Mouse (Mus musculus): ENCODE results near the gene Kif23.

Gene Kif23

GRCm38 (mm10) chr9:61946623-61947401 is at the start of gene Kif23:
Gene Kif23 (minus strand): TSS chr9:61946774.
- DNase-seq (ENCODE audit: low read depth), result peak; percentile 97

- no peak for DNase-seq (ENCODE audit: low read depth)
Observed at GRCm38 (mm10) chr9:61991158-61991557, 44.6 kb upstream of the Kif23 start.

- DNase-seq (ENCODE audit: low read depth), result no peak
Observed at GRCm38 (mm10) chr9:61990738-61991137, 44.2 kb upstream of the Kif23 start.

- DNase-seq (ENCODE audit: low read depth), result no peak
Observed at GRCm38 (mm10) chr9:61986055-61986454, 39.5 kb upstream of the Kif23 start.

- peak; percentile 60 for DNase-seq (ENCODE audit: low read depth)
Observed at GRCm38 (mm10) chr9:61985183-61985863, 38.7 kb upstream of the Kif23 start.

- DNase-seq (ENCODE audit: low read depth), result peak; percentile 46
Observed at GRCm38 (mm10) chr9:61982940-61983620, 36.5 kb upstream of the Kif23 start.

GRCm38 (mm10) chr9:61981876-61982275 is 35.3 kb upstream of the Kif23 start:
- no peak for DNase-seq (ENCODE audit: low read depth)

- DNase-seq (ENCODE audit: low read depth), result peak; percentile 57
Observed at GRCm38 (mm10) chr9:61979983-61980382, 33.4 kb upstream of the Kif23 start.

GRCm38 (mm10) chr9:61977258-61977945 is 30.8 kb upstream of the Kif23 start:
- no peak for DNase-seq (ENCODE audit: low read depth)

GRCm38 (mm10) chr9:61972031-61972430 is 25.5 kb upstream of the Kif23 start:
- no peak for DNase-seq (ENCODE audit: low read depth)

- peak; percentile 84 for DNase-seq (ENCODE audit: low read depth)
Observed at GRCm38 (mm10) chr9:61971045-61971444, 24.5 kb upstream of the Kif23 start.

- peak; percentile 9 for DNase-seq (ENCODE audit: low read depth)
Observed at GRCm38 (mm10) chr9:61967357-61967756, 20.8 kb upstream of the Kif23 start.

GRCm38 (mm10) chr9:61965987-61966386 is 19.4 kb upstream of the Kif23 start:
- no peak for DNase-seq (ENCODE audit: low read depth)

GRCm38 (mm10) chr9:61965411-61965930 is 18.9 kb upstream of the Kif23 start:
- DNase-seq (ENCODE audit: low read depth), result peak; percentile 89

- no peak for DNase-seq (ENCODE audit: low read depth)
Observed at GRCm38 (mm10) chr9:61963356-61963755, 16.8 kb upstream of the Kif23 start.

- no peak for DNase-seq (ENCODE audit: low read depth)
Observed at GRCm38 (mm10) chr9:61961181-61961580, 14.6 kb upstream of the Kif23 start.

GRCm38 (mm10) chr9:61960753-61961152 is 14.2 kb upstream of the Kif23 start:
- DNase-seq (ENCODE audit: low read depth), result peak; percentile 14

GRCm38 (mm10) chr9:61959921-61960569 is 13.5 kb upstream of the Kif23 start:
- no peak for DNase-seq (ENCODE audit: low read depth)

GRCm38 (mm10) chr9:61954707-61955106 is 8.1 kb upstream of the Kif23 start:
- no peak for DNase-seq (ENCODE audit: low read depth)

GRCm38 (mm10) chr9:61952241-61952640 is 5.7 kb upstream of the Kif23 start:
- DNase-seq (ENCODE audit: low read depth), result no peak
